Mouse (Mus musculus): ENCODE results near the gene Nmt1. TPM values are rescaled to one million over a fixed set of nuclear protein-coding genes. Genes with fewer than 3 reads are reported as not detected.

Gene Nmt1
- polyA plus RNA-seq, 1 experiment from 2014 or later, result 67.8 TPM

GRCm38 (mm10) chr11:102992940-102993339, 35.0 kb upstream of the Nmt1 start:
- DNase-seq (ENCODE audit: low spot score) (peak; percentile 72), ATAC-seq (replicated peaks; ENCODE audit: low FRiP score) (peak; percentile 39; the same call in 1 of the 2 replicates)
- H3K27me3 ChIP-seq (replicated peaks; ENCODE audit: control insufficient read depth, insufficient read depth, low read length), result peaks cover 42% of the 10 kb centered on the region
- 14% methylated on average over 5 of the region's 5 CpGs for WGBS
- H3K27ac ChIP-seq (ENCODE audit: low read depth, low read length), result no peak overlapping the region
- peaks cover 29% of the 10 kb centered on the region for H3K36me3 ChIP-seq (ENCODE audit: control insufficient read depth, insufficient read depth, low read length)
- no peak overlapping the region for H3K9ac ChIP-seq (ENCODE audit: low read depth, low read length)
- no peak overlapping the region for H3K4me2 ChIP-seq
- H3K4me3 ChIP-seq (ENCODE audit: low read depth, low read length), result no peak overlapping the region
- H3K9me3 ChIP-seq (ENCODE audit: control insufficient read depth, low read length), result no peaks in the 10 kb centered on the region
- H3K4me1 ChIP-seq (replicated peaks; ENCODE audit: control insufficient read depth, insufficient read depth, low read length), result peaks cover 12% of the 10 kb centered on the region

DNA sequence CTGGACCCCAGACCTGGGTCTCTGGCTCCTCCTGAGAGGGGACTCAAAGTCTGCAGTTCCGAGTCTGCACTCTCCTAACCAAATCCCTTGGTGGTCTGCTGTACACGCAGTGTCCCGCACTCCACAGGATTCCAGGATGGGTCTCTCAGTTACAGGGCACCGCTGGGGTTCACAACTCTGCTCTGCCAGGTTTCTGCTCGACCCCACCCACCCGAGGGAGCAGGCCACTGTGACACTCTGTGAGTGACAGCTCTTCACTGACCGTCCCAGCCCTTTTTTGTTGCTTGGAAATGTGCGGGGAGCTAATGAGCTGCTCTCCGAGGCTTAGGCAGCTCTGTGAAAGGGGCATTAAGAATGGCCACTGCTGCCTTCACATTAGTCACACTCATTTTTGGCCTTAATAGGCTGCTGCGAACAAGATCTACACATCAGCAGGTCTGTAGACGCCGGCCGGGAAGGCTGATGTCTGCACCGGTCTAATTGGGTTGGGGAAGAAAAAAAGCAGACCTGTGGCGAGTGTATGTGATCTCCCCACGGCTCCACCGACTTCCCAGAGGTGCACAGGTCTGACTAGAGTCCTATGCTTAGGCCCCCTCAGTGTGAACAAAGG, 34.5 kb upstream of the Nmt1 start:
- ATAC-seq (replicated peaks; ENCODE audit: low FRiP score), result no peak
- Histone ChIP-seq H3K4me1 (replicated peaks; ENCODE audit: control insufficient read depth, insufficient read depth, low read length) (peaks cover 18% of the 10 kb centered on the region), H3K36me3 (ENCODE audit: control insufficient read depth, insufficient read depth, low read length) (peaks cover 29% of the 10 kb centered on the region), H3K27me3 (replicated peaks; ENCODE audit: control insufficient read depth, insufficient read depth, low read length) (peaks cover 40% of the 10 kb centered on the region), H3K4me3 (ENCODE audit: low read depth, low read length) (no peak overlapping the region), H3K9ac (ENCODE audit: low read depth, low read length) (no peak overlapping the region), H3K9me3 (ENCODE audit: control insufficient read depth, low read length) (no peaks in the 10 kb centered on the region), H3K27ac (ENCODE audit: low read depth, low read length) (no peak overlapping the region), H3K4me2 (no peak overlapping the region)
- 69% methylated on average over 17 of the region's 17 CpGs for WGBS
- DNase-seq (ENCODE audit: low spot score), result no peak

DNA sequence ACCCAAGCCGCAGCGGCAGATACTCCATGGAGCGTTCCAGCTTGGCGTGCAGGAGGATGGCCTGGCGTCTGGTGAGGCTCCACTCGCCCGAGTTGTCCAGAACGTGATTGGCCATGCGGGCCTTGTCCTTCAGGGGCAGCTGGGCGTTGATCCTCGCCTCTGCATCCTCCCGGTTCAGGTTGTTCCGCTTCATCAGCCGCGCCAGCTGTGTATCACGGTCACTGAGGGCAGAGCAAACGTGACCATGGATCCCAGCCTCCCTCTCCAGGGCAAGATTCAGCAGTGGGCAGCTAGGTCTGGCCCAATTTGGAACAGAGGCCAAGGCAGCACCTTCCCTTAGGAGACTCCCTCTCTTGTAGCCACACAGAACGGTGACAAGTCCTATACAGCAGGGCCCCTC, 33.0 kb upstream of the Nmt1 start:
- Histone ChIP-seq H3K27ac (ENCODE audit: low read depth, low read length) (no peak overlapping the region), H3K9ac (ENCODE audit: low read depth, low read length) (no peak overlapping the region), H3K4me3 (ENCODE audit: low read depth, low read length) (no peak overlapping the region), H3K4me2 (no peak overlapping the region), H3K9me3 (ENCODE audit: control insufficient read depth, low read length) (no peaks in the 10 kb centered on the region), H3K27me3 (replicated peaks; ENCODE audit: control insufficient read depth, insufficient read depth, low read length) (peaks cover 26% of the 10 kb centered on the region), H3K4me1 (replicated peaks; ENCODE audit: control insufficient read depth, insufficient read depth, low read length) (peaks cover 29% of the 10 kb centered on the region), H3K36me3 (ENCODE audit: control insufficient read depth, insufficient read depth, low read length) (peaks cover 38% of the 10 kb centered on the region)
- no peak for ATAC-seq (replicated peaks; ENCODE audit: low FRiP score)
- no peak for DNase-seq (ENCODE audit: low spot score)
- 94% methylated on average over 18 of the region's 18 CpGs for WGBS

DNA sequence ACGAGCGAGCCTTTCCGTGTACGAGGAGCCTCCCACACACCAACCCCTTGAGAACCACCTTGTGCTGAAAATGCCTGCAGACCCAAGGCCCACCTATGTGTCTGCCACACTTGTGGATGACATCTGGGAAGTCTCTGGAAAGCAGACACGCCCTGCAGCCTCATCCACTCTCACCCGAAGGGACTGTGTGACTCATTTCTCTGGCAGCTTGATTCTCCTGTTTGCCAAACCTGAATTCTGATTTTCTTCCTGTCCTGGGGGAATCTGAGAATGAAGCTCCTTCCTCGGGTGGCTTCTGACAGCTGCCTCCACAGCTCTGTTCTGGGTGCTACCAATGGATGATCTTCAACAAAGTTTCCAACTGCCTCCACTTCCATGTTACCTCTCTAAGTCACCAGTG, 31.6 kb upstream of the Nmt1 start:
- peaks cover 28% of the 10 kb centered on the region for H3K4me1 ChIP-seq (replicated peaks; ENCODE audit: control insufficient read depth, insufficient read depth, low read length)
- no peak for ATAC-seq (replicated peaks; ENCODE audit: low FRiP score)
- peaks cover 42% of the 10 kb centered on the region for H3K36me3 ChIP-seq (ENCODE audit: control insufficient read depth, insufficient read depth, low read length)
- H3K9me3 ChIP-seq (ENCODE audit: control insufficient read depth, low read length), result no peaks in the 10 kb centered on the region
- no peak overlapping the region for H3K9ac ChIP-seq (ENCODE audit: low read depth, low read length)
- no peak overlapping the region for H3K27ac ChIP-seq (ENCODE audit: low read depth, low read length)
- H3K27me3 ChIP-seq (replicated peaks; ENCODE audit: control insufficient read depth, insufficient read depth, low read length), result peaks cover 12% of the 10 kb centered on the region
- 87% methylated on average over 7 of the region's 7 CpGs for WGBS
- DNase-seq (ENCODE audit: low spot score), result no peak
- no peak overlapping the region for H3K4me2 ChIP-seq
- H3K4me3 ChIP-seq (ENCODE audit: low read depth, low read length), result no peak overlapping the region

DNA sequence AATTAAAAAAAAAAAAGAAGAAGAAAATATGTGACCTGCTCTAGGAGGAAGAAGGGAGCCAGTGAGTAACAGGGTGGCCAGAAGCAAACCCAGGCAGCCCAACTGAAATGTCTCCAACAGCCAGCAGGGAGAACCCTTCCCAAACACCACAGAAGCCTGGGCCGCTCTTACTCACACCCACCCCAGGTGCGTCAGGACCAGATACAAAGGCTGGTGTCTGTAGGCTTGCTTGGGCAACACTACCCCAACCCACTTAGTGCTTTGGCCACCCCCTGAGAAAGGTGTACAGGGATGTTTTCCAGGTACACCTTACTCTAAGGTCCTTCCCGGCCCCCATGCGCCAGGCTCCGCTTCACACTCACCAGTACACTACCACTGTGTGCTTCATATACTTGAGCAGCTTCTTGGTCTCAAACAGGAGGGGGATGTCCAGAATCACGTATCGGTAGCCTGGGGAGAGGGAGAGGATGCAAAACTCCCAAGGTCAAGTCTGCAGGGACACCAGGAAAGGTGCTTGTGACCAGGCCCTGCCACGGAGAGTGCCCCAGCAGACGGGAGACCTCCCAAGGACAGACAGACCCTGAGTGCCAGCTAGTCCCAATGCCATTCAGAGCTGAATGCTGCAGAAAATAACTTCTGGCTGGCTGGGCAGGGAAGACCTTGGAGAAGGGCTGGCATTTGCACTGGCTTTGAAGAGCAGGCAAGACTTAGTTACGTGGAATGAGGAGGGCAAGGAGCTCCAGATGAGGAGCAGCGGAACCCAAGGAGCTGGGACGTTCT, 30.8 kb upstream of the Nmt1 start:
- Histone ChIP-seq H3K27ac (ENCODE audit: low read depth, low read length) (no peak overlapping the region), H3K36me3 (ENCODE audit: control insufficient read depth, insufficient read depth, low read length) (peaks cover 42% of the 10 kb centered on the region)

GRCm38 (mm10) chr11:102998254-102998576, 29.8 kb upstream of the Nmt1 start:
- no peaks in the 10 kb centered on the region; the same call in 1 of the 2 replicates for H3K27me3 ChIP-seq (replicated peaks; ENCODE audit: control insufficient read depth, insufficient read depth, low read length)
- no peaks in the 10 kb centered on the region for H3K9me3 ChIP-seq (ENCODE audit: control insufficient read depth, low read length)
- 33% methylated on average over 7 of the region's 7 CpGs for WGBS
- no peak overlapping the region for H3K4me3 ChIP-seq (ENCODE audit: low read depth, low read length)
- peak overlapping the region; percentile 56 for H3K4me2 ChIP-seq
- H3K9ac ChIP-seq (ENCODE audit: low read depth, low read length), result peak overlapping the region; percentile 44; the same call in 1 of the 2 replicates
- peak overlapping the region; percentile 85 for H3K27ac ChIP-seq (ENCODE audit: low read depth, low read length)
- H3K4me1 ChIP-seq (replicated peaks; ENCODE audit: control insufficient read depth, insufficient read depth, low read length), result peaks cover 25% of the 10 kb centered on the region
- ATAC-seq (replicated peaks; ENCODE audit: low FRiP score) (no peak), DNase-seq (ENCODE audit: low spot score) (no peak)
- H3K36me3 ChIP-seq (ENCODE audit: control insufficient read depth, insufficient read depth, low read length), result peaks cover 42% of the 10 kb centered on the region

More for the DNA sequence above, 30.8 kb upstream of the Nmt1 start:
- Histone ChIP-seq H3K4me3 (ENCODE audit: low read depth, low read length) (no peak overlapping the region), H3K9me3 (ENCODE audit: control insufficient read depth, low read length) (no peaks in the 10 kb centered on the region), H3K4me1 (replicated peaks; ENCODE audit: control insufficient read depth, insufficient read depth, low read length) (peaks cover 25% of the 10 kb centered on the region), H3K4me2 (no peak overlapping the region), H3K9ac (ENCODE audit: low read depth, low read length) (no peak overlapping the region), H3K27me3 (replicated peaks; ENCODE audit: control insufficient read depth, insufficient read depth, low read length) (peaks cover 4% of the 10 kb centered on the region)
- ATAC-seq (replicated peaks; ENCODE audit: low FRiP score), result no peak
- no peak for DNase-seq (ENCODE audit: low spot score)
- WGBS, result 92% methylated on average over 12 of the region's 12 CpGs

DNA sequence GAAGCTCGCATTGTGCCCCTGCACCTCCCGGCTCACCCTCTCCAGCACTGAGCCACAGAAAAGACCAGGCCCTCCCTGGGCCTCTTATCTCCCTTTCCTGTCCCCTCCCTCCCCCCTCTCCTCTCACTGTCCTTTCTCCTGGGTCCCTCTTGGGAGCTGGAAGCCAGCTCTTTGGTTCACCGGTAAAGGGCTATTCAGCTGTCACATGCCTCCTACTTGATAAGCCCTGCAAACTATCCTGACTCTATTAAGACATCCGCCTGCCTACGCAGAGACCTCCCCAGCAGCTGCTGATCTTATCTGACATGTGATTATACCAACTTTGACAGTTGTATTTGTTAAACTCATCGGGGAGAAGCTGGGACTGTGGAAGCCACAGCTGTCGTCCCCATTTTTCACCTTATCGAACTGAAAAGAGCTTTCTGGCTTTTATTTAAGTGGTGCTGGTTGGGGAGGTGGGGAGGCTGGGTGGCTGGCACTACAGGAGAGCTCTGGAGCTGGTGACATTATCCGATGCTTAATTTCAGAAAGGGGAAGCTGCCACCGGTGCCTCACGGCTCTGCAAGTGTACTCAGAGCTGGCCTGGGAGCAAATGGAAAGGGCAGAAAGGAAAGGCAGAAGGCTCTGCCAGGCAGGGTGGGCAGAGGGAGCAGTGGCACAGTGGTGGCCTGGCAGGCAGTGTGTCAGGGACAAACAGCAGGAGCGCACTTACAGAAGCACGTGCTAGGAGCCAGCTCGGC, 29.2 kb upstream of the Nmt1 start:
- peak; percentile 86 for ATAC-seq (replicated peaks; ENCODE audit: low FRiP score)
- WGBS, result 21% methylated on average over 14 of the region's 14 CpGs
- Histone ChIP-seq H3K36me3 (ENCODE audit: control insufficient read depth, insufficient read depth, low read length) (peaks cover 42% of the 10 kb centered on the region), H3K9ac (ENCODE audit: low read depth, low read length) (peak overlapping the region; percentile 42; the same call in 1 of the 2 replicates), H3K4me1 (replicated peaks; ENCODE audit: control insufficient read depth, insufficient read depth, low read length) (peaks cover 25% of the 10 kb centered on the region), H3K4me2 (peak overlapping the region; percentile 56), H3K4me3 (ENCODE audit: low read depth, low read length) (no peak overlapping the region), H3K9me3 (ENCODE audit: control insufficient read depth, low read length) (no peaks in the 10 kb centered on the region), H3K27me3 (replicated peaks; ENCODE audit: control insufficient read depth, insufficient read depth, low read length) (no peaks in the 10 kb centered on the region), H3K27ac (ENCODE audit: low read depth, low read length) (peak overlapping the region; percentile 85)
- DNase-seq (ENCODE audit: low spot score), result no peak

GRCm38 (mm10) chr11:102999317-102999970, 28.5 kb upstream of the Nmt1 start:
- WGBS, result 77% methylated on average over 14 of the region's 14 CpGs
- peak overlapping the region; percentile 85 for H3K27ac ChIP-seq (ENCODE audit: low read depth, low read length)
- H3K4me3 ChIP-seq (ENCODE audit: low read depth, low read length), result no peak overlapping the region
- H3K27me3 ChIP-seq (replicated peaks; ENCODE audit: control insufficient read depth, insufficient read depth, low read length), result no peaks in the 10 kb centered on the region
- H3K9ac ChIP-seq (ENCODE audit: low read depth, low read length), result peak overlapping the region; percentile 42; the same call in 1 of the 2 replicates
- peaks cover 38% of the 10 kb centered on the region for H3K36me3 ChIP-seq (ENCODE audit: control insufficient read depth, insufficient read depth, low read length)
- H3K9me3 ChIP-seq (ENCODE audit: control insufficient read depth, low read length), result no peaks in the 10 kb centered on the region
- H3K4me2 ChIP-seq, result no peak overlapping the region; the same call in 1 of the 2 replicates
- ATAC-seq (replicated peaks; ENCODE audit: low FRiP score) (no peak), DNase-seq (ENCODE audit: low spot score) (no peak)
- H3K4me1 ChIP-seq (replicated peaks; ENCODE audit: control insufficient read depth, insufficient read depth, low read length), result peaks cover 25% of the 10 kb centered on the region

Data from liver, embryonic 11.5 days (tissue).